Mouse (Mus musculus): ENCODE measurements around the gene Lsamp.
"Not testable (repeated sequence)": the region's sequence is repeated elsewhere in the genome, so short reads cannot be mapped to it uniquely, and the experiment has no call there.

Gene Lsamp

GRCm38 (mm10) chr16:40491606-40492005, 507.4 kb downstream of the Lsamp start:
- no peak for DNase-seq (ENCODE audit: extremely low spot score, low spot score)

DNA sequence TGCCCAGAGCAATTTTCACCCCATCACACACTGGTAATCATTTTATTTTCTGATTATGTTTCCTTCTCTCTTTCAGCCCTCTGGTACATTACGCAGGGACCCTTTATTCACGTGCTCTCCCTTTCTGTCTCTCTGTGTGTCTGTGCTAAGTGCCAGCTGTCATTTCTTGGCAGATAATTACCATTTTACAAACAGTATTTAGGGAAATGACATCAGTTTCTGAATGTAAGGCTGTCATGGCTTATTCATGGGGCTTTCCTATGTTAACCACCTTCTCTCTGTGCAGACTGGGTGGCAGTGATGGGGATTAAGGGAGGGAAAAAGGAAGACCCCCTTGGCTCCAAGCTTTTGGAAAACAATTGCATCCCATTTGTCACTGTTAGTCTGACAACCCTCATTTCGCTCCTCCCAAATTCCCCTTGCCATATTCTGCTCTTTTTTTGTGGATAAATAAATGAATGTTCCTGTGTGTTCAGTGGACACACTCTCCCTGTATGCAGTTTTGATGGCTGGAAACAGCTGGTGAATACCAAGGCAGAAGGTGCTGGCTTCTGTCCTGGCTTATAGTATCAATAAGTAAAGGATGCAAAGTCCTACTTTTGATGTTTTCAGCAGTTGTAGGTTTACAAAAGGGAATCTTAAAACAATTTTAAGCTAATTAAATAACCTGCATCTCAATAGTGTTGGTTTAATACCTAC, 520.2 kb downstream of the Lsamp start:
- DNase-seq (ENCODE audit: extremely low spot score, low spot score), result no peak

GRCm38 (mm10) chr16:40509146-40510030, 525.2 kb downstream of the Lsamp start:
- DNase-seq (ENCODE audit: extremely low spot score, low spot score), result no peak

DNA sequence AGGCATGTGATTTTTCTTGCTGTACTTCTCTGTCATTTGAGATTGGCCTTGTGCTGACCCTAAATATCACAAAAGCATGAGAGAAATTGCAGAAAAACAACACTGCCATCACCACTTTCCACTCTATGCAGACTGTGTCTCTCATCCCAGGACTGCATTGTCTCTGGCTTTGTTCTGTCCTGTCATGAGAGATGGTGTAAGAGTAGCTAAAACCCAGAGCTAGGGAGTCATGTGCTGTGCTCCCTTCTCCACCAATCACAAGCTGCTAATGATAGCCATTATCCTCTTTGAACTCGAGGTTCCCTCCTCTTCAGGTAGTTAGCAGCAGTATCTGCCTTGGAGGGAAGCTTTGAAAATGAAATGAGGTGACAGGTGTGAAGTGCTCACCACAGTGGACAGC, 552.6 kb downstream of the Lsamp start:
- DNase-seq (ENCODE audit: extremely low spot score, low spot score), result no peak

GRCm38 (mm10) chr16:40549663-40550062, 565.5 kb downstream of the Lsamp start:
- no peak for DNase-seq (ENCODE audit: extremely low spot score, low spot score)

GRCm38 (mm10) chr16:40555608-40556007, 571.4 kb downstream of the Lsamp start:
- no peak for DNase-seq (ENCODE audit: extremely low spot score, low spot score)

DNA sequence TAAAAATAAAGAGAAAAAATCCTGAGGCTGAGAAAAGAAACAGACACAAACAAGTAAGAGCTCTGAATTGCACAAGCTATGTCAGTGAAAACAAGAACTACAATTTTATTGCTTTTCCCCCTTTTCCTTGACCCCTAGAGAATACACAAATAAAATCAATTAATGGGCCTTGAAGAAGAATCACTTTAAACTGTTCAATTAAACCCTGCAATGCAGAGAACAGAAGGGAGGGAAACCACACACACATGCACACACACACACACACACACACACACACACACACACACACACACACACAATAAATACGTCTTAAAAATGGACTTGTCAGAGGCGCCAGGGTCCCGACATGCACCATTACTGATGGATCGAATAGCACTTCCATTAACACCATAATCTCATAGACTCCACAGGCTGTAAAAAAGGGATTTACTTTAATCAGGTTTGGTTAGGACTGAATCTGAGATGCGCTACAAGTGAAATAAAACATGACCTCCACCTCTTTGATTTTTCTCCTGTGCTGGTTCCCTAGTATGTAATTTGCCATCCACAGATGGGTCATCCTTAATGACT, 573.6 kb downstream of the Lsamp start:
- no peak for DNase-seq (ENCODE audit: extremely low spot score, low spot score)

GRCm38 (mm10) chr16:40567431-40567941, 583.3 kb downstream of the Lsamp start:
- DNase-seq (ENCODE audit: extremely low spot score, low spot score), result no peak

- no peak for DNase-seq (ENCODE audit: extremely low spot score, low spot score)
These were observed 588.1 kb downstream of the Lsamp start for GRCm38 (mm10) chr16:40572085-40572745.

- DNase-seq (ENCODE audit: extremely low spot score, low spot score), result no peak
These were observed 597.9 kb downstream of the Lsamp start for GRCm38 (mm10) chr16:40582076-40582475.

DNA sequence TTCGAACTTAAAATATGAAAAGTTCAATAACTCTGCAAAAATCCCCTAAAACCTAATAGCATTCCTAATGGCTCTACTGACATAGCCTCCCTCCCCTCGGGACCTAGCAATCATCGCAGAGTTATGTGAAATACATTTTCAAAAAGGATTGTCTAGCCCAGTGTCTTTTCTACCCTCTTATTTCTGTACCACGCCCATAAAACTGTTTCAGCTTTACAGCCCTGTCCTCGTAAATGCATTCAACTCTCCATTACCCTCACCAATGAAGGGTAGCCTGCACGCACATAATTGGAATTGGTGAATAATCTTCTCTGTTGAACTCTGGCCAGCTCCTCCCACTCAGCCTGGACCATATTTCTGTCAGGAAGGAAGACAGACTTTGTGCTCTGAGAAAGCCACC, 609.0 kb downstream of the Lsamp start:
- DNase-seq (ENCODE audit: extremely low spot score, low spot score), result no peak

DNA sequence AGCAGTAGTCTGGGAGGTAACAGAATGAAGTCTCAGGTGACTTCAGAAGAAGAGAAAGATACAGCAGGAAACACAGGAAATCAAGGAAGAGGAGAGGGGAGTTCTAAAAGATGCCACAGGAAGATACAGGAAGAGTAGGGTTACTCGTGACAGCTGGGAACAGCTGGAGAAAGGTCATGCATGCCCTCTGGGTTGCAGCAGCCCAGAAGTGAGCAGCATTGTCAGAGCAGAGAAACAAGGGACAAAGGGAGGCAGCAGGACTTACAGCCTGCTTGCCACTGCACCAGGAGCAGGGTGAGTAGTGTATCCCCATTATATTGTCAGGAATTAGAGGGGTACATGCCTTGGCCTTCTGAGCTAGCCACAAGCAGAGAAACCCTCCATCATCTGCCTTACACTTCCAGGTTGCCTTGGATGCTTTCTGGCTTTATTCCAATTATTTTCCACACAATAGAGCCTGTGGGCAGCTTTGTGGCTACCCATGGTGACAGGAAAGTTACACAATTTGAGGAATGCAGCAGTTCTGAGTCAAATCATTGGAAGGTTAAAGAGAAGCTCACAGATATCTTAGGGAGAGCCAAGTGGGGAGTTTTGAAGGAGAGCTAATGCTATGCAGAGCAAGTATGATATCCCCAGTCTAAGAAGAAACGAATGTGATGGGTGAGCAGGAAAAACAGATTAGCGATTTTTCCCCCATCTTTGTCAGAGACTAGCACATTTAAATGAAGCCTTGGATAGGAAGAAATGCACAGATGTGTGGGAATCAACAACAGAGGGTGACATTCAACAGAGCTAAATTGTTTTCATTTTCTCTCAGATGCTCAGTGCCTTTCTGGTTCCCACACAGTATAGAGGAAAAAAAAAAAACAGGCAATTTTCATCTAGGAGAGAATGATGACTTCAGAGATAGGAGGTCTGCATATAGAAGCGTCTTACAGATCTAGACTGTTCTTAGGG, 617.5 kb downstream of the Lsamp start:
- DNase-seq (ENCODE audit: extremely low spot score, low spot score), result no peak

- no peak for DNase-seq (ENCODE audit: extremely low spot score, low spot score)
These were observed 623.3 kb downstream of the Lsamp start for GRCm38 (mm10) chr16:40607509-40607908.

DNA sequence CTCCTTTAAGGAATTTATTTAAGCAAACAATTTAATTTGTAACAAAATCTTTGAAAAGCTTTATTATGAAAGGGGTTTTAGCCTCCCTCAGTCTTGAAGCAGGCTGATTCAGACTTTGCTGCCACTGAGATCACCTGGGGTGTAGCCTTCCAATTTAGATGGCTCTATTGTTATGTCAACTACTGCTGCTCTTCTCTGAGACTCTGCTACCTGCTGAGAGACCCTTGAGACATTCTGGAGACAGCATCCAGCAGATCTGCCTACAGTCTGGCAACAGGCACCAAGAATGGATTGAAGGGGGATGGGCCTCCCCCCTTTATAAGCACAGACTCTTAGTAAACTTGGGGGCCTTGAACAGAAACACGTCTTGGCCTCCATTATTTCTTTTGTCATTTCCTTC, 632.5 kb downstream of the Lsamp start:
- not testable (repeated sequence) for DNase-seq (ENCODE audit: extremely low spot score, low spot score)

- DNase-seq (ENCODE audit: extremely low spot score, low spot score), result not testable (repeated sequence)
These were observed 636.9 kb downstream of the Lsamp start for GRCm38 (mm10) chr16:40621086-40621485.

GRCm38 (mm10) chr16:40627159-40627558, 643.0 kb downstream of the Lsamp start:
- no peak for DNase-seq (ENCODE audit: extremely low spot score, low spot score)

DNA sequence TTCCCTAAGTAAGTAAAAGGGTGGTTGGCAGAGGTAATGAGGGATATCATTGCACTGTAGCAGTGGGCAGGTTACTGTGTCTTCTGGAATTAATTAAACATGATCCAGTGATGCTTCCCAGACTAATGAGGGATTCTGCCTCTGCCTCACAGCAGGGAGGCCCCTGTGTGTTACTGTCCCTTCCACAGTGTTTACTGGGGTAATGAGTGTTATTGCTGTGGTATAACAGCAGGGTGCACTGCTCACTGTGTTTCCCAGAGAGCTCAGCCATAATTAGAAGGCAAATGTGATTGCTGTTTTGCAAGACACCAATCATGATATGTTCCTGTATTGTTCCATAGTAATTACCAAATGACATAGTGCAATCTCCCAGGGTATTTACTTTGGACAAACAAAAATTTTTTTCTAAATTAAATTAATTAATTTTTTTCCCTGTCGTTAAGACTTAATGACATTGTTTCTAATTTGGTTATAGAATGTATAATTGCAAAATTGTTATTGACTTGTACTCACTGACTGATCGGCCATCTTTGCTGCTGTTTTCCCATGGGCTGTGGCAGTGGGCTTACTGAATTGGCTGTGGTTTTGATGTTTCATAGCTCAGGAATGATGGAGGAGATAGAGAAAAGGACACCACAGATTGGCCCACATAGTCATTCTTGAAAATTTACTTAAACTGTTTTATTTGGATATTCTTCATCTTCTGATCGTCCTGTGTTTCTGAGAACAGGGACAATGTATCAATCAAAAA, 655.6 kb downstream of the Lsamp start:
- no peak for DNase-seq (ENCODE audit: extremely low spot score, low spot score)

DNA sequence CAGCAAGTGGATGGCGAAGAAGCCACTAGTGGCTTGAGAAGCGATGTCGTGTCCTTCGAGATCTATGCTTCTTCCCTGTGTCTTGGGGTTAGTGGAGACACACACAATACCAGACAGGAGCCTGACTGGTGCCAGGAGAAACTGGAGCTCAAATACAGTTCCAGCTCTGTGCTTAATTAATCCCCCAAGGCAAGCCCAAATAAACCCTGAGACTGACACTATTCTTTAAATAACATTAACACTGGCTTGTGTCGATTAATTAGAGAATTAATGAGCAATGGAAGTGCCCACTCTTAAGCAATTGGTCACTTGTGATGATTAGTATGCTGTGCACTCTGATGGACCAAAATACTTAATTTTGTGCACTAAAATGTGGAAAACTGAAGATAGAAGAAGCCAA, 668.6 kb downstream of the Lsamp start:
- DNase-seq (ENCODE audit: extremely low spot score, low spot score), result no peak

DNA sequence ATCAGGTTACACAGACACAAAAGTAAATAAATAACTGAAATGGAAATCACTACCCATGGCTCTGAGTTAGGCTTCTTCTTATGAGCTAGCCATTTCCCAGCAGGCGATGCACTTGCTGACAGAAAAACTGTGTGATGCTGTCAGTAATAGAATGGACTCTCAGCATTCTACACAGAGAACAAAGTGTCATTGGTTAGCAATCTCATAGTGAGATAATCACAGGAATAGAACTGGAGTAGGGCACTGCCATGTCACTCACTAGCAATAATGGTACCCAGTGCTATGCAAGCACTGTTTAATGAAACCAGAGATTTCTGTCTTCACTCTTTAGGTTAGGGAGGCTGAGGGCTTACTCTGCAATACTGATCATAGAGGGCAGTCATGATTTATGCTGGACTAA, 669.3 kb downstream of the Lsamp start:
- DNase-seq (ENCODE audit: extremely low spot score, low spot score), result no peak

GRCm38 (mm10) chr16:40656347-40656746, 672.2 kb downstream of the Lsamp start:
- no peak for DNase-seq (ENCODE audit: extremely low spot score, low spot score)

Data from neural tube, embryonic 10.5 days (tissue).